Mouse (Mus musculus) liver, embryonic 14.5 days (tissue): ENCODE results near the gene Mettl17.

ENCODE experiments used
- CTCF ChIP-seq: IDR thresholded peaks from 2 replicates; pipeline ENCODE4 v1.5.1; 2016; ENCODE audit warnings: antibody characterized with exemption, low read depth, control low read depth
- EP300 ChIP-seq: IDR thresholded peaks from 2 replicates; pipeline ENCODE4 v1.6.1; 2016; ENCODE audit warnings: antibody characterized with exemption, low read depth

- no peak for TF ChIP-seq CTCF
- no peak for TF ChIP-seq EP300
These were observed 47.7 kb downstream of the Mettl17 start for GRCm38 (mm10) chr14:51932092-51933020.
